Mouse (Mus musculus) thymus, adult 2 months (tissue): ENCODE results near the gene Cox20. TPM values are rescaled to one million over a fixed set of nuclear protein-coding genes. Genes with fewer than 3 reads are reported as not detected.
A peak's percentile ranks its signal among the peaks of the same experiment; 100 is the strongest.

Experiments
- DNase-seq: peaks from one replicate; pipeline ENCODE4 v3.0.0; 2021
- H3K27ac ChIP-seq: fragments of 200-500 bp; 2 replicates; pipeline ENCODE4 v1.5.1; 2012; ENCODE audit warnings: low read length, control low read depth; ENCODE audit not compliant: control insufficient read depth, insufficient read depth
- H3K27me3 ChIP-seq: fragments of 200-500 bp; 2 replicates; pipeline ENCODE4 v1.6.1; 2012; ENCODE audit warnings: mild to moderate bottlenecking, low read length, moderate library complexity, mixed read lengths; ENCODE audit not compliant: control insufficient read depth, insufficient read depth
- H3K36me3 ChIP-seq: fragments of 200-500 bp; 2 replicates; pipeline ENCODE4 v1.6.1; 2012; ENCODE audit warnings: mild to moderate bottlenecking, low read length, moderate library complexity; ENCODE audit not compliant: control insufficient read depth, insufficient read depth
- H3K4me1 ChIP-seq: fragments of 200-500 bp; replicated peaks from 2 replicates; pipeline ENCODE4 v1.6.1; 2012; ENCODE audit warnings: low read length; ENCODE audit not compliant: control insufficient read depth, insufficient read depth
- H3K4me3 ChIP-seq: fragments of 200-500 bp; 2 replicates; pipeline ENCODE4 v1.5.1; 2012; ENCODE audit warnings: mild to moderate bottlenecking, low read length, control low read depth, moderate library complexity; ENCODE audit not compliant: control insufficient read depth, insufficient read depth
- CTCF ChIP-seq: fragments of 200-500 bp; IDR thresholded peaks from 2 replicates; pipeline ENCODE4 v1.5.1; 2012; ENCODE audit warnings: mild to moderate bottlenecking, control low read depth, low read length, moderate library complexity, borderline replicate concordance; ENCODE audit not compliant: control insufficient read depth, poor library complexity, insufficient read depth; ENCODE audit errors: extremely low read depth
- POLR2A ChIP-seq: fragments of 200-500 bp; IDR thresholded peaks from 2 replicates; pipeline ENCODE4 v1.6.1; 2012; ENCODE audit warnings: mild to moderate bottlenecking, low read length, control low read depth, moderate library complexity; ENCODE audit not compliant: control insufficient read depth, poor library complexity, insufficient read depth; ENCODE audit errors: extremely low read depth
- WGBS: fragments of 180-500 bp; shearing (Covaris S2); methylation state at CpG from one replicate; pipeline ENCODE4 v1.1.7; 2018; 5-methylcytosine and 5-hydroxymethylcytosine counted together
- polyA plus RNA-seq: library from polyadenylated mRNA; depleted of rRNA; stranded (reverse); fragments of >200 nt; gene quantifications from 2 replicates; pipeline ENCODE4 v1.2.3, GENCODE M21; 2012

The Cox20 gene
- polyA plus RNA-seq, 1 experiment = 19.2 TPM

- no peak for DNase-seq
Observed at GRCm38 (mm10) chr1:178310128-178310527, 8.8 kb upstream of the Cox20 start.

GRCm38 (mm10) chr1:178313039-178313597 lies 5.8 kb upstream of the Cox20 start:
- TF ChIP-seq CTCF (no peak), POLR2A (no peak)
- Histone ChIP-seq H3K36me3 (no peaks in the 10 kb centered on the region), H3K27me3 (no peaks in the 10 kb centered on the region), H3K4me1 (no peaks in the 10 kb centered on the region), H3K27ac (no peak overlapping the region), H3K4me3 (no peak overlapping the region)
- 45% methylated on average over 1 of the region's 1 CpGs for WGBS
- no peak for DNase-seq

More at GRCm38 (mm10) chr1:178310128-178310527, 8.8 kb upstream of the Cox20 start:
- Histone ChIP-seq H3K4me3 (no peak overlapping the region), H3K27me3 (no peaks in the 10 kb centered on the region), H3K36me3 (no peaks in the 10 kb centered on the region), H3K27ac (no peak overlapping the region), H3K4me1 (no peaks in the 10 kb centered on the region)
- 98% methylated on average over 1 of the region's 1 CpGs for WGBS
- no peak for TF ChIP-seq POLR2A
- TF ChIP-seq CTCF = no peak

- no peak for DNase-seq
- 93% methylated on average over 2 of the region's 2 CpGs for WGBS
- H3K27me3 ChIP-seq = no peaks in the 10 kb centered on the region
- no peak overlapping the region for H3K27ac ChIP-seq
- no peak overlapping the region for H3K4me3 ChIP-seq
- H3K36me3 ChIP-seq = no peaks in the 10 kb centered on the region
- no peaks in the 10 kb centered on the region for H3K4me1 ChIP-seq
- TF ChIP-seq CTCF = no peak
- TF ChIP-seq POLR2A = no peak
Observed at GRCm38 (mm10) chr1:178314236-178314635, 4.7 kb upstream of the Cox20 start.

GRCm38 (mm10) chr1:178317275-178318001 lies 1.5 kb upstream of the Cox20 start:
- WGBS = 25% methylated on average over 10 of the region's 10 CpGs
- no peak for DNase-seq
- H3K27ac ChIP-seq = no peak overlapping the region
- peaks cover 19% of the 10 kb centered on the region for H3K36me3 ChIP-seq
- H3K27me3 ChIP-seq = no peaks in the 10 kb centered on the region
- no peaks in the 10 kb centered on the region for H3K4me1 ChIP-seq
- H3K4me3 ChIP-seq = no peak overlapping the region
- TF ChIP-seq CTCF (no peak), POLR2A (no peak)

GRCm38 (mm10) chr1:178318002-178318388 lies 935 bp upstream of the Cox20 start:
- TF ChIP-seq POLR2A (no peak), CTCF (no peak)
- under 1% methylated on average over 17 of the region's 17 CpGs for WGBS

GRCm38 (mm10) chr1:178319295-178320037 lies 536 bp downstream of the Cox20 start:
- WGBS = under 1% methylated on average over 12 of the region's 12 CpGs
- Histone ChIP-seq H3K27ac (peak overlapping the region; percentile 77), H3K4me1 (no peaks in the 10 kb centered on the region), H3K4me3 (peak overlapping the region; percentile 72), H3K36me3 (peaks cover 35% of the 10 kb centered on the region), H3K27me3 (no peaks in the 10 kb centered on the region)
- TF ChIP-seq CTCF (no peak), POLR2A (no peak)
- DNase-seq = no peak

More at GRCm38 (mm10) chr1:178318002-178318388, 935 bp upstream of the Cox20 start:
- Histone ChIP-seq H3K4me3 (peak overlapping the region; percentile 72), H3K4me1 (no peaks in the 10 kb centered on the region), H3K27me3 (no peaks in the 10 kb centered on the region), H3K36me3 (peaks cover 24% of the 10 kb centered on the region), H3K27ac (peak overlapping the region; percentile 91)
- DNase-seq = no peak
